Mouse (Mus musculus): Measurements from ENCODE around the gene Pemt. TPM values are rescaled to one million over a fixed set of nuclear protein-coding genes. Genes with fewer than 3 reads are reported as not detected.

Pemt gene
- polyA plus RNA-seq, 1 experiment: 5.8 TPM

- Histone ChIP-seq H3K27ac (ENCODE audit: insufficient read depth, low read length) (no peak overlapping the region), H3K4me3 (ENCODE audit: insufficient read depth, low read length) (no peak overlapping the region), H3K4me1 (ENCODE audit: control insufficient read depth, insufficient read depth, low read length) (peaks cover 2% of the 10 kb centered on the region; the same call in 1 of the 2 replicates)
- no peak for TF ChIP-seq CTCF (IDR thresholded peaks at IDR 0.05; ENCODE audit: borderline replicate concordance, insufficient read depth, low read length)
- TF ChIP-seq POLR2A (IDR thresholded peaks at IDR 0.05; ENCODE audit: low read depth, low read length): no peak
These were observed 34.8 kb downstream of the Pemt start for GRCm38 (mm10) chr11:60011516-60011915.

GRCm38 (mm10) chr11:60009451-60009850 lies 36.8 kb downstream of the Pemt start:
- no peak overlapping the region for H3K4me3 ChIP-seq (ENCODE audit: insufficient read depth, low read length)
- peaks cover 2% of the 10 kb centered on the region; the same call in 1 of the 2 replicates for H3K4me1 ChIP-seq (ENCODE audit: control insufficient read depth, insufficient read depth, low read length)
- no peak overlapping the region for H3K27ac ChIP-seq (ENCODE audit: insufficient read depth, low read length)
- TF ChIP-seq CTCF (IDR thresholded peaks at IDR 0.05; ENCODE audit: borderline replicate concordance, insufficient read depth, low read length) (no peak), POLR2A (IDR thresholded peaks at IDR 0.05; ENCODE audit: low read depth, low read length) (no peak)

GRCm38 (mm10) chr11:60005866-60006265 lies 40.4 kb downstream of the Pemt start:
- no peak for TF ChIP-seq POLR2A (IDR thresholded peaks at IDR 0.05; ENCODE audit: low read depth, low read length)
- no peak for TF ChIP-seq CTCF (IDR thresholded peaks at IDR 0.05; ENCODE audit: borderline replicate concordance, insufficient read depth, low read length)
- Histone ChIP-seq H3K4me3 (ENCODE audit: insufficient read depth, low read length) (no peak overlapping the region), H3K4me1 (ENCODE audit: control insufficient read depth, insufficient read depth, low read length) (no peaks in the 10 kb centered on the region), H3K27ac (ENCODE audit: insufficient read depth, low read length) (no peak overlapping the region)

GRCm38 (mm10) chr11:60004716-60005115 lies 41.6 kb downstream of the Pemt start:
- Histone ChIP-seq H3K4me3 (ENCODE audit: insufficient read depth, low read length) (no peak overlapping the region), H3K4me1 (ENCODE audit: control insufficient read depth, insufficient read depth, low read length) (no peaks in the 10 kb centered on the region), H3K27ac (ENCODE audit: insufficient read depth, low read length) (no peak overlapping the region)
- TF ChIP-seq CTCF (IDR thresholded peaks at IDR 0.05; ENCODE audit: borderline replicate concordance, insufficient read depth, low read length) (no peak), POLR2A (IDR thresholded peaks at IDR 0.05; ENCODE audit: low read depth, low read length) (no peak)

- Histone ChIP-seq H3K27ac (ENCODE audit: insufficient read depth, low read length) (no peak overlapping the region), H3K4me1 (ENCODE audit: control insufficient read depth, insufficient read depth, low read length) (no peaks in the 10 kb centered on the region), H3K4me3 (ENCODE audit: insufficient read depth, low read length) (no peak overlapping the region)
- TF ChIP-seq CTCF (IDR thresholded peaks at IDR 0.05; ENCODE audit: borderline replicate concordance, insufficient read depth, low read length): no peak
- no peak for TF ChIP-seq POLR2A (IDR thresholded peaks at IDR 0.05; ENCODE audit: low read depth, low read length)
These were observed 42.5 kb downstream of the Pemt start for GRCm38 (mm10) chr11:60003811-60004210.

- Histone ChIP-seq H3K4me3 (ENCODE audit: insufficient read depth, low read length) (no peak overlapping the region), H3K27ac (ENCODE audit: insufficient read depth, low read length) (no peak overlapping the region), H3K4me1 (ENCODE audit: control insufficient read depth, insufficient read depth, low read length) (no peaks in the 10 kb centered on the region)
- no peak for TF ChIP-seq CTCF (IDR thresholded peaks at IDR 0.05; ENCODE audit: borderline replicate concordance, insufficient read depth, low read length)
- no peak for TF ChIP-seq POLR2A (IDR thresholded peaks at IDR 0.05; ENCODE audit: low read depth, low read length)
These were observed 44.9 kb downstream of the Pemt start for GRCm38 (mm10) chr11:60001231-60001980.

- Histone ChIP-seq H3K27ac (ENCODE audit: insufficient read depth, low read length) (no peak overlapping the region), H3K4me1 (ENCODE audit: control insufficient read depth, insufficient read depth, low read length) (no peaks in the 10 kb centered on the region), H3K4me3 (ENCODE audit: insufficient read depth, low read length) (no peak overlapping the region)
- no peak for TF ChIP-seq POLR2A (IDR thresholded peaks at IDR 0.05; ENCODE audit: low read depth, low read length)
- TF ChIP-seq CTCF (IDR thresholded peaks at IDR 0.05; ENCODE audit: borderline replicate concordance, insufficient read depth, low read length): no peak
These were observed 52.0 kb downstream of the Pemt start for GRCm38 (mm10) chr11:59994318-59994717.

GRCm38 (mm10) chr11:59991365-59991764 lies 54.9 kb downstream of the Pemt start:
- no peak overlapping the region for H3K27ac ChIP-seq (ENCODE audit: insufficient read depth, low read length)
- TF ChIP-seq POLR2A (IDR thresholded peaks at IDR 0.05; ENCODE audit: low read depth, low read length) (no peak), CTCF (IDR thresholded peaks at IDR 0.05; ENCODE audit: borderline replicate concordance, insufficient read depth, low read length) (no peak)
- H3K4me3 ChIP-seq (ENCODE audit: insufficient read depth, low read length): no peak overlapping the region
- no peaks in the 10 kb centered on the region for H3K4me1 ChIP-seq (ENCODE audit: control insufficient read depth, insufficient read depth, low read length)

GRCm38 (mm10) chr11:59989406-59989805 lies 56.9 kb downstream of the Pemt start:
- H3K27ac ChIP-seq (ENCODE audit: insufficient read depth, low read length): no peak overlapping the region

GRCm38 (mm10) chr11:59977831-59978230 lies 68.5 kb downstream of the Pemt start:
- Histone ChIP-seq H3K4me1 (ENCODE audit: control insufficient read depth, insufficient read depth, low read length) (no peaks in the 10 kb centered on the region), H3K27ac (ENCODE audit: insufficient read depth, low read length) (no peak overlapping the region), H3K4me3 (ENCODE audit: insufficient read depth, low read length) (no peak overlapping the region)
- TF ChIP-seq CTCF (IDR thresholded peaks at IDR 0.05; ENCODE audit: borderline replicate concordance, insufficient read depth, low read length) (no peak), POLR2A (IDR thresholded peaks at IDR 0.05; ENCODE audit: low read depth, low read length) (no peak)

More at GRCm38 (mm10) chr11:59989406-59989805, 56.9 kb downstream of the Pemt start:
- Histone ChIP-seq H3K4me1 (ENCODE audit: control insufficient read depth, insufficient read depth, low read length) (no peaks in the 10 kb centered on the region), H3K4me3 (ENCODE audit: insufficient read depth, low read length) (no peak overlapping the region)
- TF ChIP-seq CTCF (IDR thresholded peaks at IDR 0.05; ENCODE audit: borderline replicate concordance, insufficient read depth, low read length) (no peak), POLR2A (IDR thresholded peaks at IDR 0.05; ENCODE audit: low read depth, low read length) (no peak)
